Mouse (Mus musculus): ENCODE data around the gene Rlbp1. TPM values are rescaled to one million over a fixed set of nuclear protein-coding genes. Genes with fewer than 3 reads are reported as not detected.

The Rlbp1 gene
- polyA plus RNA-seq, 1 experiment from 2014 or later = 2.1 TPM

DNA sequence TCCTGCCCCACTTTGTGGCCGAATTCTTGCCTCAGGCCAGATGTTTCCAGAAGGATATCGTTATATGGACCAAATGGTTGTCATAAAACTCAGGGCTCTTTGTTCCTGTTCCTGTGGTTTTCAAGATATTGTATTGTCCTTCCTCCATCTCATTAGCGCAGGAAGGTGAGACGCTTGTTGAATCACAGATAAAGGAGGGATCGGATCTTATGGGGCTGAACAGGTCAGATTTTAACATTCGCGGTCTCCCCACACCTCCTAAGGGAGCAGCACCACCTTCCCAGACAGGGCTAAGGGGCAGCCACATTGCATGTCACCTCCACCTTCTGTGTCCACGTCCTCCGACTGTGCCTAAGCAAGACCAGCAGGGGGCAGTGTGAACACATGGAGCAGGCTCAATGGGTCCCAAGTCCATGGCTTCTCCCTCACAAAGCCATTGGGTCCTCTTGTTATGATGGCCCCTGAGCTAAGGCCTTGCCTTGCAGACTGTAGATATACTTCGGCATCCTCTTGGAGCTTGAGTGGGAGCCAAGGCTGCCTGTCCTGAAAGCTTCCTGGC, 15.4 kb downstream of the Rlbp1 start:
- no peaks in the 10 kb centered on the region for H3K27me3 ChIP-seq
- 24% methylated on average over 10 of the region's 10 CpGs for WGBS
- no peak overlapping the region for H3K4me2 ChIP-seq (replicated peaks)
- H3K4me1 ChIP-seq = peaks cover 7% of the 10 kb centered on the region; the same call in 1 of the 2 replicates
- H3K9ac ChIP-seq = no peak overlapping the region
- H3K4me3 ChIP-seq = no peak overlapping the region
- H3K36me3 ChIP-seq = no peaks in the 10 kb centered on the region
- H3K27ac ChIP-seq = no peak overlapping the region
- peak; percentile 80; the same call in 1 of the 2 replicates for ATAC-seq (ENCODE audit: low FRiP score, low read depth)
- no peaks in the 10 kb centered on the region for H3K9me3 ChIP-seq

GRCm38 (mm10) chr7:79369416-79369815, 17.4 kb downstream of the Rlbp1 start:
- H3K9ac ChIP-seq = no peak overlapping the region

DNA sequence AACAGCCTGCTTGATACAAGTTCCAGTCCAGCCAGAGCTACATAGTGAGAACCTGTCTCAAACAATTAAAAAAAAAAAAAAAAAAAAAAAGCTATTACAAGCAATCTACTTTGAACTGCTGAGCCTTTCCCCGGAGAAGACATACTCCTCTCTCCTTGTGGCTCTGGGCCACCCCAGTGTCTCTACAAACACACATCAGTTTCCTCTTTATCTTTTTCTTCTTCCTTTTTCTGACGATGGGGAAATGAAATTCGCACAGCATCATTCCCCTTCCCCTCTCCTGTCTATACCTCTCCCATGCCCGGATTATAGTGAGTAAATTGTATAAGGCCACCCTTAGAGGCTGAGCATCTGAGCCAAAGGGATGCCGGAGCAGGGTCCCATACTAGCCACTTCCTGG, 18.2 kb downstream of the Rlbp1 start:
- 82% methylated on average over 5 of the region's 5 CpGs for WGBS
- Histone ChIP-seq H3K36me3 (no peaks in the 10 kb centered on the region), H3K27me3 (no peaks in the 10 kb centered on the region), H3K4me1 (peaks cover 7% of the 10 kb centered on the region; the same call in 1 of the 2 replicates), H3K4me2 (replicated peaks) (no peak overlapping the region), H3K9ac (no peak overlapping the region), H3K4me3 (no peak overlapping the region), H3K9me3 (no peaks in the 10 kb centered on the region), H3K27ac (no peak overlapping the region)
- no peak for ATAC-seq (ENCODE audit: low FRiP score, low read depth)

More at GRCm38 (mm10) chr7:79369416-79369815, 17.4 kb downstream of the Rlbp1 start:
- 26% methylated on average over 4 of the region's 4 CpGs for WGBS
- no peak overlapping the region for H3K4me3 ChIP-seq
- H3K27ac ChIP-seq = no peak overlapping the region
- peaks cover 7% of the 10 kb centered on the region; the same call in 1 of the 2 replicates for H3K4me1 ChIP-seq
- H3K9me3 ChIP-seq = no peaks in the 10 kb centered on the region
- H3K4me2 ChIP-seq (replicated peaks) = no peak overlapping the region
- ATAC-seq (ENCODE audit: low FRiP score, low read depth) = no peak; the same call in 1 of the 2 replicates
- H3K36me3 ChIP-seq = no peaks in the 10 kb centered on the region
- no peaks in the 10 kb centered on the region for H3K27me3 ChIP-seq

GRCm38 (mm10) chr7:79363370-79364043, 23.3 kb downstream of the Rlbp1 start:
- no peak overlapping the region for H3K4me3 ChIP-seq
- no peaks in the 10 kb centered on the region for H3K9me3 ChIP-seq
- H3K36me3 ChIP-seq = peaks cover 27% of the 10 kb centered on the region
- 75% methylated on average over 8 of the region's 8 CpGs for WGBS
- H3K4me1 ChIP-seq = peaks cover 5% of the 10 kb centered on the region; the same call in 1 of the 2 replicates
- no peak overlapping the region for H3K27ac ChIP-seq
- H3K27me3 ChIP-seq = no peaks in the 10 kb centered on the region
- no peak for ATAC-seq (ENCODE audit: low FRiP score, low read depth)
- H3K9ac ChIP-seq = no peak overlapping the region; the same call in 1 of the 2 replicates
- H3K4me2 ChIP-seq (replicated peaks) = no peak overlapping the region

DNA sequence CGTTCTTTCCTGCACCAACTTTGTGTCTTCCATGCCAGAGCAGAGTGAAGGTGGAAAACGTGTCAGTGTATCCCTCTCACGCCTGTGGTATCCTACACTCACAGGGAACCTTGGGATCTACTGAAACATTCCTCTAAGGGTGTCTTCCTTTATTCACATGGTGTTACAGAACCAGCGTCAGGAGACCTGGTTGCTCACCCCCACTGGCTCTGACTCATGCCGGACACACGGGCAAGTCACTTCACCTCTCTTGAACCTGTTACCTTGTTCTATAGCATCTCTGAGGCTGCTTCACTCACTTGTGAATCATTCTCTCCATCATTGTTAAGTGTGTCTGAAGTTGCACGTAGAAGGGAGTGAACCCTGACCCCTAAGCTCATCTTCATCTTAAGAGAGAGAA, 24.0 kb downstream of the Rlbp1 start:
- Histone ChIP-seq H3K4me1 (peaks cover 5% of the 10 kb centered on the region; the same call in 1 of the 2 replicates), H3K27me3 (no peaks in the 10 kb centered on the region), H3K36me3 (peaks cover 34% of the 10 kb centered on the region), H3K4me3 (no peak overlapping the region), H3K27ac (no peak overlapping the region), H3K9ac (no peak overlapping the region), H3K9me3 (no peaks in the 10 kb centered on the region), H3K4me2 (replicated peaks) (no peak overlapping the region)
- WGBS = 93% methylated on average over 7 of the region's 7 CpGs
- no peak for ATAC-seq (ENCODE audit: low FRiP score, low read depth)

DNA sequence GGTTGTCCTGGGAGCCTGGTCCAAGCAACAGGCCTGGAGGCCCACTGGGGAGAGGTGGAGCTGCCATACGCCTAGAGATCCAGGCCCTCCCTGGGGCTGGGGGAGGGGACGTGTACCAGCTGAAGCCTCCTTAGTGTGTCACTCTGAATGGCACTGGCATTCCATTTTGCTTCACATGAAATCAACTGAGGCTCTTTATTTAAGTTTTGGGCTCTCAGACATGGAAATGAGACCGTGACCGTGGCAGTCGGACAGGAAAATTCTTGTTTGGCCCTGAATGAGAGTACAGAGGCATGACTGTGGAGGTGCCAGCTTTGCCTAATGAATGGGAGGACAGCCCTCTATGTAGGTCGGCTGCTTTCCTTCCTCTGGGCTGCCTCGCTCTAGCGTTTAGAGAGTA, 24.6 kb downstream of the Rlbp1 start:
- 75% methylated on average over 8 of the region's 8 CpGs for WGBS
- Histone ChIP-seq H3K4me3 (no peak overlapping the region), H3K9ac (no peak overlapping the region), H3K27ac (no peak overlapping the region), H3K4me1 (peaks cover 5% of the 10 kb centered on the region; the same call in 1 of the 2 replicates), H3K27me3 (no peaks in the 10 kb centered on the region), H3K4me2 (replicated peaks) (no peak overlapping the region), H3K36me3 (peaks cover 38% of the 10 kb centered on the region), H3K9me3 (no peaks in the 10 kb centered on the region)
- no peak for ATAC-seq (ENCODE audit: low FRiP score, low read depth)

DNA sequence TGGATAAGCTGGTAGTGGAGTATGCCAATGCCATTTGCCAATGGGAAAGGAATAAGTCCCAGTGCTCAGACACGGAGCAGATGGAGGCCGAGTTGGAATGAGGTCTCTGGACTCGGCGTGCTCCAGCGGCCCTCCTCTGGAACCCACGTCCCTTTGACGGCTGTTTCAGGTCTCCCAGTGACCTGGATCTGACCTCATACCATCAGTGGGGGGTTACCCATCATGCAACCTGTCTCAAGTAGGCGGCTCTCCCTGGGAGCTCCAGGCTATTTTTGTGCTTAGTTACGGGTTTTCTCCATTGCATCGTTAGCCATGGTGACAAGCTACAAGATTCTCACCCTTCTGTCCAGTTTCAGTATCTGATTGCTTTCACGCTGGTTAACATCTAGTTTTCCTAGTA, 26.8 kb downstream of the Rlbp1 start:
- peaks cover 56% of the 10 kb centered on the region for H3K36me3 ChIP-seq
- H3K9me3 ChIP-seq = no peaks in the 10 kb centered on the region
- H3K4me2 ChIP-seq (replicated peaks) = no peak overlapping the region
- 68% methylated on average over 11 of the region's 11 CpGs for WGBS
- no peaks in the 10 kb centered on the region for H3K27me3 ChIP-seq
- no peak overlapping the region for H3K27ac ChIP-seq
- no peak overlapping the region for H3K4me3 ChIP-seq
- H3K4me1 ChIP-seq = peaks cover 5% of the 10 kb centered on the region; the same call in 1 of the 2 replicates
- ATAC-seq (ENCODE audit: low FRiP score, low read depth) = no peak
- H3K9ac ChIP-seq = no peak overlapping the region

- Histone ChIP-seq H3K36me3 (peaks cover 62% of the 10 kb centered on the region), H3K9ac (no peak overlapping the region), H3K27me3 (no peaks in the 10 kb centered on the region), H3K4me1 (peaks cover 5% of the 10 kb centered on the region; the same call in 1 of the 2 replicates), H3K4me2 (replicated peaks) (no peak overlapping the region), H3K9me3 (no peaks in the 10 kb centered on the region), H3K4me3 (no peak overlapping the region), H3K27ac (no peak overlapping the region)
- 83% methylated on average over 3 of the region's 3 CpGs for WGBS
- no peak for ATAC-seq (ENCODE audit: low FRiP score, low read depth)
Observed at GRCm38 (mm10) chr7:79359183-79359435, 27.7 kb downstream of the Rlbp1 start.

GRCm38 (mm10) chr7:79358350-79359182, 28.3 kb downstream of the Rlbp1 start:
- no peak overlapping the region for H3K9ac ChIP-seq
- H3K27ac ChIP-seq = no peak overlapping the region
- no peaks in the 10 kb centered on the region for H3K9me3 ChIP-seq
- peaks cover 5% of the 10 kb centered on the region; the same call in 1 of the 2 replicates for H3K4me1 ChIP-seq
- ATAC-seq (ENCODE audit: low FRiP score, low read depth) = no peak
- no peak overlapping the region for H3K4me3 ChIP-seq
- peaks cover 67% of the 10 kb centered on the region for H3K36me3 ChIP-seq
- H3K4me2 ChIP-seq (replicated peaks) = no peak overlapping the region
- H3K27me3 ChIP-seq = no peaks in the 10 kb centered on the region
- 69% methylated on average over 15 of the region's 15 CpGs for WGBS

- H3K27me3 ChIP-seq = no peaks in the 10 kb centered on the region
- H3K9me3 ChIP-seq = no peaks in the 10 kb centered on the region
- H3K36me3 ChIP-seq = peaks cover 52% of the 10 kb centered on the region
- no peak overlapping the region for H3K27ac ChIP-seq
- ATAC-seq (ENCODE audit: low FRiP score, low read depth) = peak; percentile 41; the same call in 1 of the 2 replicates
- H3K4me2 ChIP-seq (replicated peaks) = no peak overlapping the region
- WGBS = 37% methylated on average over 12 of the region's 12 CpGs
- H3K4me3 ChIP-seq = no peak overlapping the region
- no peaks in the 10 kb centered on the region for H3K4me1 ChIP-seq
- no peak overlapping the region for H3K9ac ChIP-seq
Observed at GRCm38 (mm10) chr7:79349738-79350386, 37.0 kb downstream of the Rlbp1 start.

- 90% methylated on average over 8 of the region's 8 CpGs for WGBS
- ATAC-seq (ENCODE audit: low FRiP score, low read depth) = no peak
- peaks cover 48% of the 10 kb centered on the region for H3K36me3 ChIP-seq
Observed at GRCm38 (mm10) chr7:79348816-79349215, 38.0 kb downstream of the Rlbp1 start.

More at GRCm38 (mm10) chr7:79348816-79349215, 38.0 kb downstream of the Rlbp1 start:
- Histone ChIP-seq H3K9ac (no peak overlapping the region), H3K9me3 (no peaks in the 10 kb centered on the region), H3K27ac (no peak overlapping the region), H3K4me2 (replicated peaks) (no peak overlapping the region), H3K27me3 (no peaks in the 10 kb centered on the region), H3K4me1 (no peaks in the 10 kb centered on the region), H3K4me3 (no peak overlapping the region)
